Mouse (Mus musculus): Measurements from ENCODE around the gene Tpcn1.
A peak's percentile ranks its signal among the peaks of the same experiment; 100 is the strongest.

Gene Tpcn1

DNA sequence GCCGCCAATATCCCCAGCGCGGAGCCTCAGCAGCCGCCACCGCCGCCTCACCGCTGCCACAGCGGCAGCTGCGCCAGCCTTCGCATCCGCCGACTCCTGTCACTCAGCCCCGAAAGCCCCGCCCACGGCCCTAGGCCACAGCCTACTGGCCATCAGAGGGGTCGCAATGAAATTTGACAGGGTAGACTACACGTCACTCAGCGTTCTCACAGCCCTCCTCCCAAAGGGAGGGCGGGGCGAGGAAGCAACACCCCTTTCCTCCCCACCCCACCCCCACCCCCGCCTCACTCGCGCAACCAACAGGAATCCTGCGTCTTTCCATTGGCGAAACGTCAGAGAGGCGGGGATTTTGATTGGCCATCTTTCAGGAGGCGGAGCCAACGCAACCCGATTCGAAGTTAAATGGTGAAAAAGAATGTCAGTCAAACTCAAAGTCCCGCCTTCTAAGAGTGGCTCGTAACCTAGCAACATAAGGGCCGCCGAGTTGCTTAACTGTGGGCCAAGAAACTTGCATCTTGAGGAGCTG, at the start of gene Tpcn1, which contains the start of gene Iqcd:
Tpcn1 (minus strand) TSS at position 105 of the 526 bp plus-strand sequence.
Iqcd (plus strand) TSS at position 448 of the 526 bp plus-strand sequence.
- DNase-seq (ENCODE audit: low read depth, low spot score), result peak; percentile 98

DNA sequence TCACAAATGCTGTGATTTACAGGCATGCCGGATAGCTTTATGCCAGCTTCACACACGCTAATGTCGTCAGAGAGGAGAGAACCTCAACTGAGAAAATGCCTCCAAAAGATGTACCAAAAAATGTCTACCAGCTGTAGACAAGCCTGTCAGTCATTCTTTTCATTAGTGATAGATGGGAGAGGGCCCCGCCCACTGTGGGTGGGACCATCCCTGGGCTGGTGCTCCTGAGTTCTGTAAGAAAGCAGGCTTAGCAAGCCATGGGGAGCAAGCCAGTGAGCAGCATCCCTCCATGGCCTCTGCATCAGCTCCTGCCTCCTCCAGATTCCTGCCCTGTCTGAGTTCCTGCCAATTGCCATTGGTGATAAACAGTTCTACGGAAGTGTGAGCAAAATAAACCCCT, 47.2 kb upstream of the Tpcn1 start:
- no peak for DNase-seq (ENCODE audit: low read depth, low spot score)

DNA sequence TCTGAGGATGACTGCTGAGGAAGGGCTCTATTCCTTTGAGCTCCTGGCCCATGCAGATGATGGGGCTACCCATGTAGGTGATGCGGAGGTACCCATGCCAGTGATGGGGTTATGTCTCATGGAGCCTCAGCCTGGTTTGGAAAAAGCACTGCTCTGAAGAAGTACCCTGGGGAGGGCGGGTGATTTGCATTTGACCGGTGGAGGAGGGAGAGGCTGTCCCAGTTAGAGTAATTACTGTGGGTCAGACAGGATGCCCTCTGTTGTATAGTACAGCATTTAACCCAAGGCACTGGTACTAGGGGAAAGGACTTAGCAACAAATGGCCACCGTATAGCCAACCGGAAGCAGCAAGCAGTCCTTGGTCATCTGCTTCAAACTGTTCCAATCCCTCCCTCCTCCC, 46.4 kb upstream of the Tpcn1 start:
- DNase-seq (ENCODE audit: low read depth, low spot score), result no peak

DNA sequence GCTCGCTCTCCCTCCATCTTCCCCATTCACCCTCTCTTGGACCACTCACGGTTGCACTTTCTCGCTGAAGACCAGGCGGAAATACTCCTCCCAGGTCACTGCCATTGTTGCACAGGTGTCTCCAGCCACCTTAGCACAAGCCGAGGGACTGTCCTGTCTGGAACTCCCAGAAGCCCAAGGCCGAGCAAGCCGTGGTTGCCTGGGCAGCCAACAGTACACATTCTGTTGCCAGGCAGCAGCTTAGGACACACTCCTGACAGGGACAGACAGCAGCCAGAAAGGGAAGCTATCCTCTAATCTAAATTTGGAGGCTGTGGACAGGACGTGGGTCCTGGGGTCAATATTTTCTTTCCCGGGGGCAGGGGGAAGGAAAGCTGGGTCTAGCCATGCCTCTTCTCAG, 45.7 kb upstream of the Tpcn1 start, which contains the start of gene Cfap73:
Cfap73 (minus strand) TSS at position 105 of the 400 bp plus-strand sequence.
- no peak for DNase-seq (ENCODE audit: low read depth, low spot score)

DNA sequence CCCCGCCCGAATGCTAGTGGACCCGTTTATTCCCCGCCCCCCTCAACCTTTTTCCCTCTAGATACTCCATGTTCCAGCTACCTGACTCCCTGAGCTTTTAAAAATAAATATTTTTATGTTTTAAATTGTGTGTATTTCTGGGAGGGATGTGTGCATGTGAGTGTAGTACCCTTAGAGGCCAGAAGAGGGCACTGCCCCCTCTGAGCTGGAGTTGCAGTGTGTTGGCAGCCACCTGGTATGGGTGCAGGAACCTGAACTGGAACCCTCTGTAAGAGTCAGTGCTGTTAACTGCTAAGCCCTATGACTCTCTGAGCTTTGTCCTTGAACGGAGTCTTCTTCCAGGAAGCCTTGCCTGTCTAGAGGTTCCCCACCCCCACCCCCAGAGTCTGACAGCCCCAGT, 43.4 kb upstream of the Tpcn1 start:
- no peak for DNase-seq (ENCODE audit: low read depth, low spot score)

DNA sequence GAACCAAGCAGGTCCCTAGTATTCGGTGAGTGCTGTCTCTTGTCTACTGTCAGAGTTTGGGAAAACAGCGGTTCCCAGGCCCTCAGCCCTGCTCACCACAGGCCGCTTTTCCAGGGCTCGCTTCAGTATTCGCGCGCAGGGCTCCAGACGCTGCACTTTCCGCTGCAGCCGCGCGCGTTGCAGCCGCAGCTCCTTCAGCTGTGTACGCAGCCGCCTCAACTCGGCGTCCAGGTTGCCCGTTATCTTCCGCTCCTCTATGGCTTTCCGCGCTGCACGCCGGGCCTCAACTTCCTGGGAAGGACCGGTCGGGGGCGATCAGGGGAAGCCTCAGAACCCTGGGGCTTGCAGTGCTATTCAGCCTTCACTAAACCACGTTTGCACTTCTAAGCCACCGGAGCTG, 42.7 kb upstream of the Tpcn1 start:
- DNase-seq (ENCODE audit: low read depth, low spot score), result no peak

DNA sequence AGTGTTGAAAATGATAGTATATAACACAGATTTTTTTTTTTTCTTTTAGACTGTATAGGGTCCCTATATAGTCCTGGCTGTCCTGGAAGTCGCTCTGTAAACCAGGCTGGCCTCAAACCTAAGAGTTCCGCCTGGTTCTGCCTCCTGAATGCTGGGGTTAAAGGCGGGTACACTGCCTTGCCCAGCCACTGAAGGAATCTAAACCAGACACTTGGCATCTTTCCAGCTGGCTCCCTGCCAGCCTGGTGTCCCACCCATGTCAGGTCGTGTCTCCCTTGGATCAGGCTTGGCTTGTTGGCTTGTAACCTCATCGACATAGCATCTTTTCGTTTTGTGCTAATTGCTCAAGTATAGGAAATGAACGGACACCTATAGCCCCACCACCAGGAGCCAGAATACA, 40.2 kb upstream of the Tpcn1 start:
- DNase-seq (ENCODE audit: low read depth, low spot score), result no peak

DNA sequence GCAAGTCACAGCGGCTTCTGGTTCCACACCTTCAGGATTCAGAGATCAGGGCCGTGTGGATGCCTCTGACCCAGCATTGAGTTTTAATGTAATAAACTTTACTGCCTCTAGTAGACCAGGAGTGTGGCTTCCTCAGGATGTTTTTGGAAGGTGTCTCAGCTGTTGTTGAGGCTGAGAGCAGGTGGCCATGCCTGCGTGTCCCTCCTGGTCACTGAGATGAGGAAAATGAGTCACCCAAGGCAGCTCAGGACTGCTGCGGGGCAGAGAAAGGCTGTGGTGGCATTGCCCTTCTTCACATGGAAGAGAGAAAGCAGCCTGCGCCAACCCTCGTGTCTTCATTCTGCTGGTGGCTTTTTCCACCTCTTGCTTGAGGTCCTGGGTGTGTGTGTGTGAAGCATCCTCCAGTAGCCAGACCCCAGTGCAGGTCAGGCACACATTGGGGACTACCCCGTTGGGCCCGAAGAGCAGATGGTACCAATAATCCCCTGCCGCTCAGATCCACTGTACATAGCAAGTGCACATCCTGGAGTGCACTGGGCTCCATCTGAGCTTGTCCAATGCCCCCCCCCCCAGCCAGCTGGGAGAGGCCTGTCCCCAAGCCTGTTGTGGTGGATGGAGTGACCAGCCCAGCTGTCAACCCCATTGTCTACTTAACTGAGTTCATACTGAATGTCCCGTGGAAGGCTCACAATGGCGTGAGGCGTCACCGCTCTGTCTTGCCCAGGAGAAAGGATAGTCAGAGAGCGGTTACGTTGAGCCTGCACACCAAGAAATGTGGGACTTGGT, 39.2 kb upstream of the Tpcn1 start:
- DNase-seq (ENCODE audit: low read depth, low spot score), result no peak

DNA sequence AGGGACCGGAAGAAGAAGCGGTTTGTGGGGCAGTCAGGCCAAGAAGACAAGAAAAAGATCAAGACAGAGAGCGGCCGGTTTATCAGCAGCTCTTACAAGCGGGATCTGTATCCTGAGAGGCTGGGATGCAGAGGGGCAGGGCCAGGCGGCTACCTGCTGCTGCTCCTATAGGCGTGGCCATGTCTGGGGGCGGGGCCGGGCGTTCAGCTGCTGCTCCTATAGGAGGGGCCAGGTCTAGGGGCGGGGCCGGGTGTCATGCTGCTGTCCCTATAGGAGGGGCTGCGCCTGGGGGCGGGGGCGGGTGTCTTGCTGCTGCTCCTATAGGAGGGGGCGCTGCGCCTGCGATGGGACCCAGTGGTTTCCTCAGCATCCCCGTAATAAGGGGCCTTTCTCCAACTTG, 37.9 kb upstream of the Tpcn1 start:
- DNase-seq (ENCODE audit: low read depth, low spot score), result no peak

DNA sequence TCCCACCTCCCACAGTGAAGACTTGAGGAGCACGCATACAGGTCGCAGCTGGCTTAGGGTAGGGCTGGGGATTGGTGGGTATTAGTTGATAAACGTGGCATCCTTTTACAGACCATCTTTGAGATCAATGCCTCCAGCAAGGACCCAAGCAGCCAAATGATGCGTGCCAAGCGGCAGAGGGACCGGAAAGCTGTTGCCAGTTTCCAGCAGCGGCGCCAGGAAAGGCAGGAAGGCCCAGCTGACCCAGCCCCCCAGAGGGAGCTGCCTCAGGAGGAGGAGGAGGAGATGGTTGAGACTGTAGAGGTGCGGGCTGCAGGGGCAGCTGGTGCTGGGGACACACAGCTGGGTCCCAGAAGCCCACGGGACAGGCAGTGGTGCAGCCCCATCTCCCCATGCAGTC, 36.0 kb upstream of the Tpcn1 start:
- no peak for DNase-seq (ENCODE audit: low read depth, low spot score)

DNA sequence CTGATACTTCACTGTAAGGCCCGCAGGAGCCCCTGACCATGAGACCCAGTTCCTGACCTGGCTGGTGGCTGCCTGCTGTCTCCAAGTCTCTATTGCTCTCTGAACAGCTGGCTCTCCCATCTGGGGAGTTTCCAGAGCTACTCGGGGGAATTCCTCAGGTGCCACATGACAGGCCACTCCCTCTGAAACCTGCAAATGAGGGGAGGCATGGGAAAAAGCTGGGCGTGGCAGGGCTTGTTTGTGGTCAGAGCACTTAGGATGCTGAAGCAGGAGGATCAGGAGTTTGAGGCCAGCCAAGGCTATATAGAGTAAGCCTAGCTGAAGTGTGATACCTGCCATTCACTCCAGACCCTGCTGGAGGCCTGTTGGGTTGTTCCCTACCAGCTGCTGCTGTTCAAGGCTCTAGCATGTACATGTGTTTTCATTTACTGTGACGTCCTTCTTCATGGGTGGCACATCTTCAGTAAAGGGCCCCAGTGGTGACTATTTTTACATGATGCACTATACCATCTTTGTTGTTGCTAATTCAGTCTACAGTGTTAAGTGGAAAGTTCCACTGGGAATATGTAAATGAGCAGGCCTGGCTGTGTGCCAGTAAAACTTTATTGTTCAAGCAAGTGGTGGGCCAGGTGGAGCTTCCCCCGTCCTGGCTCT, 33.9 kb upstream of the Tpcn1 start:
- DNase-seq (ENCODE audit: low read depth, low spot score), result no peak

DNA sequence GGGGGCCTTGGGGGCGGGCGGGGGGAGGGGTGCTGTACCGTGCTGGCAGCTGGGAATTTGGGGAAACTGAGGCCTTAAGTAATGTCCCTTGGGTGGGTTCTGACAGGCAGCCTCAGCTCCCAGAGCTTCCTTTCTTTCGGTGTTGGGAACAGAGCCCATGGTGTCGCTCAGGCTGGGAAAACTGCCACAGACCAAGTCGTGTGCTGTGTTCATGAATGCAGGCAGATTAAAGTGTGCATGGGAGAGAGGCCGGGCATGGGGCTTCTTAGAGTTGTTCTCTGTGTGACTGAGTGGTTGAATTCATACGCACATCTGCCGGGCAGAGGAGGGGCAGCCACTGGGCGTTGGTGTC, 33.3 kb upstream of the Tpcn1 start:
- no peak for DNase-seq (ENCODE audit: low read depth, low spot score)

DNA sequence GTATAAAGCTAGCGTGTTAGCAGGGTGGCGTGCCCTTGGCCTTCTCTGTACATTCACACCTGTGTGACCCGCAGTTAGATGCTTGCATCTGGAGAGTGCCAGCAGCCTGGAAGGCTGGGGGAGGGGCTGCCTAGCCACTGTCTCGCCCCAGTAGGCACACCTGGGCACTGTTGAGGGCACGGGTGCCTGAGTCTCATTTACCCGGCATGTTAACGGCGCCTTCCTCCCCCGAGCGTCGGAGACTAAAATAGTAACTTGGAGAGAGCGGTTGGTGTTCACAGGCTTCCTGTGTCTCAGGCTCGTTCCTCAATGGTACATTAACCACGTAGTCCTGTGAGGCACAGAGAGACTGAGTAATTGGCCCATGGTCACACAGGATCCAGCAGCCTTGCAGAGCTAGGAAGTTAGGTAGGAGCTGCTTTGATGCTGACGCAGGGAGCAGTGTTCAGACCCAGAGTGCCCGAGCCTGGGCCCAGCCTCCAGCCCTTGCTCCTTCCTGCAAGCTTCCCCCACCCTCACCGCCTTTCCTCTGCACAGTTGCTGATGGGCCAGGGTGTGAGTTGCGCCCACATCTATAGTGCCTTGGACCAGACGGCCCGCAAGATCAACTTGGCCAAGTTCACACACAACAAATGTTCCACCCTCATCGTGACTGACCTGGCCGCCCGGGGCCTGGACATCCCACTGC, 32.7 kb upstream of the Tpcn1 start:
- no peak for DNase-seq (ENCODE audit: low read depth, low spot score)

DNA sequence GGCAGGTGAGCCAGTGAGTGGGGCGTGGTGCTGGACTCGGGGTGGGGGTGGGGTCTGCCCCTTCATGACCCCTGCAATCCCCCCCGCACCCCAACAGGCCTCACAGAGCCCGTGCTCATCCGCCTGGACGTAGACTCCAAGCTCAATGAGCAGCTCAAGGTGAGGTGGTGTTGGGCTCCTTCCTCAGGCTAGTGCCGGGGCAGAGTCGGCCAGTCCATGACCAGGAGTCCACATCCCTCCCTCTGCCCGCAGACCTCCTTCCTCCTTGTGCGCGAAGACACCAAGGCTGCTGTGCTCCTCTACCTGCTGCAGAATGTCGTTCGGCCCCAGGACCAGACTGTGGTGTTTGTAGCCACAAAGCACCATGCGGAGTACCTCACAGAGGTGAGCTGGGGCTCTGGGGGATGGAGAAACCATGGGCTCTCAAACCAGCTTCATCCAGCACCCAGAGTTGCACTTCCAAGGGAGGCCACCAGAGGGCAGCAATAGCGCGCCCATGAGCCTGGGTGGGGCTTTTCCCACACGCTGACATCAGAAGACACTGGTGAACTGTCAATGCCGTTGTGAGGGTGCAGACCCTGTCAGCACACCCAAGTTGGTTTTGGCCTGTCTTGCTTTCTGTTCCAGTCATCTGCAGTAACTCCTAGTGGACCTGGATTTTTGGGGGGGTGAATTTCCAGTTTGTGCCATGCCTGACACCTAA, 32.1 kb upstream of the Tpcn1 start:
- DNase-seq (ENCODE audit: low read depth, low spot score), result peak; percentile 42

DNA sequence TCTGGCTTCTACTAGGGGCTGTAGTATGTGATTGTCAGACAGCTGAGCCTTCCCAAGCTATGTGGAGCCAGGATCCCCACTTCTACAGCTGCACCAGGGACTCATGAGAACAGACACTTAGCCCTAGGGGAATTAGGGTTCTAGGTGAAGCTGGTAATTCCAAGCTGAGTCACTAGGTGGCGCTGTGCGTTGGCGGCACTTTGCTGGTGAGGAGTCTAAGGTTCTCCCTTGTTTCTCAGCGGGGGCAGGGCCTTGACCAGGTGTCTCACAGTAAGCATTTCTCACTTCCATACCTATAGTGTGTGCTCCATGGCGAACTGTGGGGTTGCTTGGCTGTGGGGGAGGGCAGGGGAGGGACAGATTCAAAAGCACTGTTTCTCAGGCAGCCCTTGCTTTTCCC, 30.7 kb upstream of the Tpcn1 start:
- no peak for DNase-seq (ENCODE audit: low read depth, low spot score)

DNA sequence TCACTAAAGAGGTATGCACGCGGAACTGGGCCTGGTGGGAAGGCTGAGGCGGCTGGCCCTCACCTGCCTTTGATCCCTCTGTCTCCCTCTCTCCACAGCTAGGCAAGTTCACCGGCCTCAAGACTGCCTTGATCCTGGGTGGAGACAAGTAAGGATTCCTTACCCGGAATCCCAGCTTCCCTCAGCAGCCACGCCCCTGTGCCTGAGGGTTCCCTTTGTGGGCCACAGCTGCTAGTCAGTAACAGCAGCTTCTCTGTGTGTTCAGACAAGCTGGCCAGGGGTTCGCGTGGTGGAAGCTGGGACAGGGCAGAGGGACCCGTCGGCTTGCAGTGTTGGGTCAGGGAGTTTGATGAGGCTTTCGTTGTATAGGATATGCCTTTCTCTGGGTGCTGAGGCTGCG, 30.3 kb upstream of the Tpcn1 start:
- no peak for DNase-seq (ENCODE audit: low read depth, low spot score)

DNA sequence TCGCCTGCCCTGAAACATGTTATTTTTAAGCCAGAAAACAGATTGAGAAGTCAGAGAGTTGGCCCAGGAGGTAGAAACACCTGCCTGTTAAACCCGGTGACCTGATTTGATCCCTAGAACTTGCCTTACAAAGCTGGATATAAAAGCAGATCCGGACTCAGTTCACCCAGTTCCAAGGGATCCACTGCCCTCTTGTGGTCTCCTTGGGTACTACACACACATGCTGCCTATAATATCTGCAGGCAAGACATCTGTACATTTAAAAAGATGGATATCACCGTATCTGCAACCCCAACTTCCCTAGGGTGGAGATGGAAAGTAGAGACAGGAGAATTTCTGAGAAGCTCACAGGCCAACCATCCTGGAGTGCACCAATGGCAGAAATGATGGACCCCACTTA, 27.4 kb upstream of the Tpcn1 start:
- no peak for DNase-seq (ENCODE audit: low read depth, low spot score)

DNA sequence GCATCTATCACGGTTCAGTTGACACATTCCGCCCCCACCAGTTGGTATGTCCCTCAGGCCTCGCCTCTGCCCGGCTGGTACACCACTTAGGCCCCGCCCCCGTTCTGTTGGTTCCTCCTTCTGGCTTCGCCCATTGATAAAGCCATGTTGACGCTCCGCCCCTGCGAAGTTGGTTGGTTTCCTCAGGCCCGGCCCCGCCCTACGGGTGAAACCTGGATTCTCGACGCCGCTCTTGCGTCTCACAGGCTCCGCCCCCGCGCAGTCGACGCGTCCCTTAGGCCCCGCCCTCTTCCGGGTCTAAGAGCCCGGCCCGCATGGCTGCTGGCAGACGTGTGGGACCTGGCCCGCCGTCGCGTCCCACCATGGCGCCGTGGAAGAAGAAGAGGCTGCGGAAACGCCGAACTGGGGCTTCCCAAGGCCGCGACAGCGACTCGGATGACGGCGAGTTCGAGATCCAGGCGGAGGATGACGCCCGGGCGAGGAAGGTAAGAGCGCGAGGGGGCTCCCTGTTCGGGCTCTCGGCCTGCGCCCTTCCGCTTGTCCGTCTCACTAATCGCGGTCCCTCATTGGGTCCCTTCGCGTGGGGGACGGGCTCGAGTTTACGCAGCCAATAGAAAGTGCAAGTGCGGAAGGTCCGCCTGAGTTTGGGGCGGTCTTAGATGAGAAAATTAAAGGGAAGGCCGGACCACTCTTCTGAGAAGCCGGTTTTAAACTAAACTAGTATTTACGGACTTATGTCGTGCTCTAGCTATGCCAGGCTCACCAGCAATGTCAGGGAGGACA, 24.5 kb upstream of the Tpcn1 start:
- DNase-seq (ENCODE audit: low read depth, low spot score), result peak; percentile 100

DNA sequence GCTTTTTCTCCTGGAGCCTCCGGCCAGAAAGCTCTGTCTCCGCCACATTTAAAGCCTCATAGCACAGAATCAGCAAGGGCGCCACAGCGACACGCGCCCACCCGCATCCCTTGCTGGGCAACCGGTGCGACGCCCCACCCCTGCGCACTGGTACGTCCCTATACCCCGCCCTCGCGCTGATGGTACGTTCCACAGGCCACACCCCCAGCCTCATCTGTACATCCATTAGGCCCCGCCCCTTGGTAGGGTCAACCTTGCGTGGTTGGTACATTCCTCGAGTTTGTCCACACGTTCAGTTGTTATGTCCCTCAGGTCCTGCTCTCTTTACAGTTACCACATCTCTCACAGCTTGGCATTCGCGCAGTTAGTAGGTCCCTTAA, 24.0 kb upstream of the Tpcn1 start, which contains the start of the genes Rita1 and Ddx54:
Rita1 (minus strand) TSS at position 148 of the 380 bp plus-strand sequence.
Ddx54 (plus strand) TSS at position 298 of the 380 bp plus-strand sequence.
- DNase-seq (ENCODE audit: low read depth, low spot score), result no peak

DNA sequence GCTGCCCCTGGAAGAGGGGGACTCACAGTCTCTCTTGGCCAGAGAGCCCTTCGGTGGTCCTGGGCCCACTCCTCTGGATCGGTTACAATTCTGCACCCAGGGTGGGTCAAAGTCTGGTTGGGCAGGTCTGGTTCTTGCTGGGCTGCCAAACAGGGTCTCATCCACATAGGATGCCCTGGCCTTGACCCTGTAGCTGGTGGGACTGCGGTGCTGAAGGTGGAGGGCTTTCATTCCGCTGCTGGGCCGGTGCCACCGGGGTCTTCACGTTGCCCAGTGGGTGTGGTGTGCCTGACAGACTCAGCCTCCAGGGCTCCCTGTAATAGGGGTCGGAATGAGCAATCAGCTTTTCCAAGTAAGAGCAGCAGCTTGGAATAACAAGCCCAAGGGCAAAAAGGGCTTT, 22.9 kb upstream of the Tpcn1 start:
- DNase-seq (ENCODE audit: low read depth, low spot score), result no peak

DNA sequence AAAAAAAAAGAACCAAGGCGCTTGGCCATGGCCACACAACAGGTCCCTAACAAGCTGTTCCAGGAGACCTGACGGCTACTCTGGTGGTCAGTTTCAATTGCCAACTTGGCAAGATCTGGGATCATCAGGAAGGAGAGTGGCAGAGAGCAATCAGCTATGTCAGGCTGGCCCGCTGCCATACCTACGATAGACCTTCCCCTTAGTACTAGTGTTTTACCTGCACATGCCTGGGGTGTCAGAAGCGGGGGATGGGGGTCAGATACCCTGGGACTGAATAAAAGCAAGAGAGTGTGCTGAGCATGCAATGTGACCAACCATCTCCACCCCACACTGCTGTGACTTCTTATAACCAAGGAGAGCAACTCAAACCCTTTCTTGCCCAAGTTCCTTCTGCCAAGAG, 22.4 kb upstream of the Tpcn1 start:
- no peak for DNase-seq (ENCODE audit: low read depth, low spot score)

Data from retina, adult 2 months (tissue).